Mouse (Mus musculus) hindbrain, embryonic 13.5 days (tissue): ENCODE measurements around the gene Ndufs2. TPM values are rescaled to one million over a fixed set of nuclear protein-coding genes. Genes with fewer than 3 reads are reported as not detected.
"Not testable (repeated sequence)": the region's sequence is repeated elsewhere in the genome, so short reads cannot be mapped to it uniquely, and the experiment has no call there.

Source experiments
- ATAC-seq: fragments of 200-750 bp; cut with Nextera tagmentation; 2 replicates; pipeline ENCODE4 v1.8.0; 2017; ENCODE audit warnings: moderate TSS enrichment; ENCODE audit not compliant: low FRiP score
- H3K27ac ChIP-seq: fragments of 300-500 bp; sonication (generic); 2 replicates; pipeline ENCODE4 v1.5.1; 2015; ENCODE audit warnings: inconsistent platforms, mild to moderate bottlenecking, moderate library complexity
- H3K27me3 ChIP-seq: fragments of 300-500 bp; sonication (generic); 2 replicates; pipeline ENCODE4 v1.6.1; 2015; ENCODE audit warnings: mild to moderate bottlenecking, inconsistent platforms
- H3K36me3 ChIP-seq: fragments of 300-500 bp; sonication (generic); 2 replicates; pipeline ENCODE4 v1.6.1; 2015; ENCODE audit warnings: mild to moderate bottlenecking, inconsistent platforms
- H3K4me1 ChIP-seq: fragments of 300-500 bp; sonication (generic); replicated peaks from 2 replicates; pipeline ENCODE4 v1.6.1; 2015; ENCODE audit warnings: inconsistent platforms
- H3K4me2 ChIP-seq: fragments of 300-500 bp; sonication (generic); 2 replicates; pipeline ENCODE4 v1.6.1; 2015; ENCODE audit warnings: inconsistent platforms, mild to moderate bottlenecking, moderate library complexity
- H3K4me3 ChIP-seq: fragments of 300-500 bp; sonication (generic); 2 replicates; pipeline ENCODE4 v1.5.1; 2015; ENCODE audit warnings: mild to moderate bottlenecking, inconsistent platforms
- H3K9ac ChIP-seq: fragments of 300-500 bp; sonication (generic); 2 replicates; pipeline ENCODE4 v1.6.1; 2015; ENCODE audit warnings: mild to moderate bottlenecking, inconsistent platforms
- H3K9me3 ChIP-seq: fragments of 300-500 bp; sonication (generic); 2 replicates; pipeline ENCODE4 v1.6.1; 2016; ENCODE audit warnings: inconsistent platforms
- WGBS: fragments of 180-500 bp; shearing (Covaris S2); methylation state at CpG from one replicate; pipeline ENCODE4 v1.1.7; 2015; 5-methylcytosine and 5-hydroxymethylcytosine counted together
- polyA plus RNA-seq: library from polyadenylated mRNA; unstranded; fragments of >200 nt; fragmentation: Nextera tagmentation; extraction: Ambion mirVana; gene quantifications from 2 replicates; pipeline ENCODE4 v1.2.1, GENCODE M21; 2015

The Ndufs2 gene
- polyA plus RNA-seq, 1 experiment from 2014 or later = 222 TPM

DNA sequence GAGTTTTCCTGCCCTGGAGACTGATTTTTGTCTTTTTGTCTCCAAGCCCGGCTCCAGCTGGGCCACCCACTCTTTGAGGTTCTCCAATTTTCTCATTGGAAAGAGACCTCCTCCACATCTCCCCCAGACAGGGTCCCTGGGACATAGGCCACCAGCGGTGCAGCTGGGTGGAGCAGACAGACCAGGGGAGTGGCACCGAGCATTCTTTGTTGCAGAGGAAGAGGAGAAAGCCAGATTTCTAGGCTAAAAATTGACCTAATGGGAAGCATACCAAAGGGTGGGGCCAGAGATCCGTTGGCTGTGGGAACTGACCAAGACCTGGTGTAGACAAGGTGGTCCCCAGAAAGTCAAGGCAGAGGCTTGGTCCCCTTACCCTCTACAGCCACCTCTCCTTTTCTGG, 3.3 kb downstream of the Ndufs2 start:
- 25% methylated on average over 4 of the region's 4 CpGs for WGBS
- H3K4me2 ChIP-seq = peak overlapping the region; percentile 65
- 0 out of 2 replicates have a peak overlapping the region, but pooled peaks have one; percentile 62 for H3K9ac ChIP-seq
- ATAC-seq = no peak
- peak overlapping the region; percentile 81 for H3K27ac ChIP-seq
- H3K4me1 ChIP-seq = peaks cover 63% of the 10 kb centered on the region
- no peaks in the 10 kb centered on the region for H3K27me3 ChIP-seq
- peaks cover 18% of the 10 kb centered on the region for H3K36me3 ChIP-seq
- H3K4me3 ChIP-seq = peak overlapping the region; percentile 72
- no peaks in the 10 kb centered on the region for H3K9me3 ChIP-seq

DNA sequence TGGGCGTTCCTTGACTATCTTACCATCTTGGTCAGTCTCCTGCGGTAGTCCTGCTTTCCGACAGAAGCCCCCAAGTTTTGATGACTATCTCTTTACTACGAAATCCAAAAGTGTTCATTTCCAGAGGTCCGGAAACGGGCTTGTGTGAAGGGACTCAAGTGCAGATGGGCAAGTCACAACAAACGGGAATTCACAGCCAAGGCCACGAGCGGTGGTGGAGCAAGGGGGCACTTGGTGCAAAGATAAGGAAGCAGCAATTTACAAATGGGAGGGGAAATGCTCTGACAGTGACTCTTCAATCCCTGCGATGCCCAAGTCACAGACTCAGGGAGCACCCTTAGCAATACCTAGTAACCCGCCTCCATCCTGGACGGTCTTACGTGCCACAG, 3.7 kb downstream of the Ndufs2 start:
- Histone ChIP-seq H3K4me2 (peak overlapping the region; percentile 65), H3K4me3 (peak overlapping the region; percentile 72), H3K4me1 (peaks cover 59% of the 10 kb centered on the region), H3K27me3 (no peaks in the 10 kb centered on the region), H3K36me3 (peaks cover 23% of the 10 kb centered on the region), H3K9ac (peak overlapping the region; percentile 62), H3K9me3 (no peaks in the 10 kb centered on the region), H3K27ac (peak overlapping the region; percentile 81)
- 14% methylated on average over 13 of the region's 13 CpGs for WGBS
- peak; percentile 4 for ATAC-seq

DNA sequence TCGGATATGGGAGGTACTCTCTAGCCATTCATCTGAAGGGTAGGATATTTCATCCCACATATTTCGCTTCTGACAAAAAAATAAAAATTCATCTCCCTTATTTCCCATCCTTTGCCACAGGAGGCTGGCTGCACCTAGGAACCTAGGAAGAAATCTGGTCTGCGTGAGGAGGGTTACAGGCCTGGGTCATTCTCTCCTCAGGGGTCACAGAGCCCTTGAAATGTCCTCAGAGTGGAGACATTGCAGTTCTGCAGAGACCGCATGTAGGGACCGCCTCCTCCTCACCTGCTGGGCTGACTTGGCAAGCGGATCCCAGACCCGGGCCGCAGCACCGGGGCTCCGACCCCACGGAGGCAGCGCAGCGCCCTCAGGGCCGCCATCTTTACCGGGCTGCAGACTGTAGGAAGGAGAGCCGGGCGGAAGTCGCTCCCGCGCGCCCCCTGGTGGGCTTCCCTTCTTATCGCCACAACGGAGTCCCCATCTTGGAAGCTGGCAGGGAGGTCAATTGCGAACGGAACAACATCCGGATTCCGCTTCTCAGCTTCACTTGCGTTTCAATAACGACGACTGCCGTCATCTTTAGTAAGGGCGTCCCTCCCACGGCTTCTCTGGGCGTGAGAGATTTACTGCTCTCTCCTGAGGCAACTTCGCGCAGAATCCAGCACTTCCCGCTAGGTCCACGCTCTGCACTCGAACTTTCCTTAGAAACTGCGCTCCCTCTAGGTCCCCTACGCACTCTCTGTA, 4.3 kb downstream of the Ndufs2 start:
- peak overlapping the region; percentile 77 for H3K4me2 ChIP-seq
- peaks cover 28% of the 10 kb centered on the region for H3K36me3 ChIP-seq
- peak overlapping the region; percentile 81 for H3K27ac ChIP-seq
- no peaks in the 10 kb centered on the region for H3K9me3 ChIP-seq
- WGBS = under 1% methylated on average over 41 of the region's 41 CpGs
- H3K9ac ChIP-seq = peak overlapping the region; percentile 96
- H3K4me3 ChIP-seq = peak overlapping the region; percentile 72
- peaks cover 53% of the 10 kb centered on the region for H3K4me1 ChIP-seq
- H3K27me3 ChIP-seq = no peaks in the 10 kb centered on the region
- ATAC-seq = peak; percentile 93

DNA sequence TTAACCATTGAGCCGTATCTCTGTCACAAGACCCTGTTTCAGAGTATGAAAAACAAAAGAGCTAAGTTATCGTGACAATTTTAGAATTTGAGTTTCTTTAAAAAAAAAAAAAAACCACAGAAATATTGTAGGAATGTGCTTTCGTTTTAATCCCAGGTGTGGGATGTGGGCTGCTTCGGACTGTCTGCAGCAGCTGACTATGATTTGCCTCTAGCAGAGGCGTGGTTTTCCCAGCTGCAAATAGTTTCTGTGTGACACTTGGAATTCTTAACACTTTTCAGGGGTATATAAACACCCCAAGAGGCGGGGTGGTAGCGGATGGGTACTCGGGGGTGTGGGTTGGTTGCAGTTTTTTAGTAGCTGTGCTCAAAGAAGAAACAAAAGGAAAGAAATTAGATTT, 5.8 kb downstream of the Ndufs2 start:
- ATAC-seq = no peak
- WGBS = 95% methylated on average over 8 of the region's 8 CpGs
- Histone ChIP-seq H3K4me1 (peaks cover 38% of the 10 kb centered on the region), H3K9ac (no peak overlapping the region), H3K9me3 (no peaks in the 10 kb centered on the region), H3K4me2 (no peak overlapping the region), H3K27me3 (no peaks in the 10 kb centered on the region), H3K27ac (no peak overlapping the region), H3K4me3 (no peak overlapping the region), H3K36me3 (peaks cover 43% of the 10 kb centered on the region)

DNA sequence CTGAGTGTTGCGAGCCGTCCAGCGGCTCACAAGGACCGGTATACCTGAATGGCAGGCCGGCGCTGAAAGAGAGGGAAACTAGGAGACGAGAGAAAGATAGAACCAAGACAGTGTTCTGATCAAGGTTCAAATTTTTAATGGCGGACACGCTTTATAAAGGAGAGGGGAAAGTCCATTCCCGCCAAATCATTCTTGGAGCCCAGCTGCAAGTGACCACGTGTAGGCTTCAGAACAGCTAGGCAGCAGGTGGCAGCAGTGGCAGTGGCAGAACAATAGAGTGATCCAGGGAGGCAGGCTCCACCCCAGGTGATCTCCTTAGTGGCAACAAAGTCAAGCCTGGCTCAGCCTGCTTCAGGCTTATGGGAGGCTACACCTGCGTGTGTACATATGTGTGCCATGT, 9.2 kb downstream of the Ndufs2 start:
- not testable (repeated sequence) for H3K27me3 ChIP-seq, H3K4me3 ChIP-seq, H3K27ac ChIP-seq, H3K9me3 ChIP-seq, H3K4me2 ChIP-seq, ATAC-seq, H3K9ac ChIP-seq
- peaks cover 15% of the 10 kb centered on the region for H3K4me1 ChIP-seq
- 84% methylated on average over 12 of the region's 12 CpGs for WGBS
- H3K36me3 ChIP-seq = peaks cover 76% of the 10 kb centered on the region

GRCm38 (mm10) chr1:171240911-171241310, 10.3 kb downstream of the Ndufs2 start:
- Histone ChIP-seq H3K9me3 (no peaks in the 10 kb centered on the region), H3K4me3 (no peak overlapping the region), H3K4me2 (no peak overlapping the region), H3K4me1 (peaks cover 8% of the 10 kb centered on the region), H3K27me3 (no peaks in the 10 kb centered on the region), H3K9ac (no peak overlapping the region), H3K27ac (no peak overlapping the region), H3K36me3 (peaks cover 86% of the 10 kb centered on the region)
- 94% methylated on average over 10 of the region's 10 CpGs for WGBS
- no peak for ATAC-seq

DNA sequence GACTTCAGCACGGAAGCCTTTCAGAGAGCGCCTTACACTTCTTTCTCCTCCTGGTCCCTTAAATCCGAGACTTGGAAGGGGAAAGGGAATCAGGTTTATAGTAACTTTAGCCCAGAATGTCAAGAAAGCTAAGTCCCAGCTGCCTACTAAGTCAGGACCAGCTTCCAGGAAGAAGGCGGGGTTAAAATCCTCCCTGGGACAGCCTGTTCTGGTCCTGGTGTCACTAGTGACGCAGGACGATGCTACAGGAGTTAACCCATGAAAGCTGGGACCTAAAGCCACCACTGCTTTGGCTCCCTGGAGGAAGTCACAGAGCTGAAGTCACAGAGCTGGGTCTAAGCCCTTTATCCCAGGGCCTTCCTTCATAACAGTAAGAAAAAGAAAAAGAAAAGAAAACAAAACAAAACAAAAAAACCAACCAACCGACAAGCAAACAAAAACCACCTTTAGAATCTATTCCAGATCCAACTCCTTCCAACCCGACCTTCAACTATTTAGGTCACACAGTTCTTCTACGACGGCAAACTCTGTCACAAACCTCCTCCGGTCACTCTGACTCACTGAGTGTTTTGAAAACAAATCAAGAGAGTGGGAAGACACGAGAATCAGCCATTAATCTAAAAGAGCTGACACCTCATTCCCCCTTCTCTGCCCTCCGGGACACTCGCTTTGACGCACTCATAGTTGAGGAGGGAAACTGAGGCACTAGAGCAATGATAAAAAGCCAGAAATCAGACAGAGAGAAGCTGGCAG, 11.0 kb downstream of the Ndufs2 start:
- H3K9me3 ChIP-seq = no peaks in the 10 kb centered on the region

DNA sequence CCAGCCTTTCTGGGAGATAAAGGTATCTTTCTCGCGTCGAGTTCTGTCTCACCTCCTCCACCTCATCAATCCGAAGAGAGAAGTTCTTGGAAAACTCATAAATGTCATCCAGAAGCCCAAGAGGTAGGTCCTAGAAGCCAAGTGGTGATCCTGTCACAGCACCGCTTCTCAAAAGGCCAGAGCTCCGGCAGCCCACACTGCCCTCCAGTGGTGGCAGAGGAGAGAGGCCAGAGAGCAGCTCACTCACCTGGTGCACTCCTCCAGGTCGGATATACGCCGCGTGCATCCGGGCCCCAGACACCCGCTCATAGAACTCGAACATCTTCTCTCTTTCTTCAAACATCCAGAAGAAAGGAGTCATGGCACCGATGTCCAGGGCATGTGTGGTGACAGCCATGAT, 12.7 kb downstream of the Ndufs2 start:
- Histone ChIP-seq H3K27ac (no peak overlapping the region), H3K27me3 (no peaks in the 10 kb centered on the region), H3K4me1 (no peaks in the 10 kb centered on the region), H3K9me3 (no peaks in the 10 kb centered on the region), H3K36me3 (peaks cover 98% of the 10 kb centered on the region), H3K4me3 (no peak overlapping the region), H3K4me2 (no peak overlapping the region), H3K9ac (no peak overlapping the region)
- 77% methylated on average over 14 of the region's 14 CpGs for WGBS
- no peak for ATAC-seq

More for the DNA sequence above, 11.0 kb downstream of the Ndufs2 start:
- no peaks in the 10 kb centered on the region for H3K27me3 ChIP-seq
- H3K9ac ChIP-seq = no peak overlapping the region
- no peak overlapping the region for H3K4me2 ChIP-seq
- 74% methylated on average over 15 of the region's 15 CpGs for WGBS
- no peak for ATAC-seq
- H3K27ac ChIP-seq = no peak overlapping the region
- 0 out of 2 replicates have a peak, but pooled peaks cover 3% of the 10 kb centered on the region for H3K4me1 ChIP-seq
- H3K4me3 ChIP-seq = no peak overlapping the region
- peaks cover 92% of the 10 kb centered on the region for H3K36me3 ChIP-seq

GRCm38 (mm10) chr1:171237438-171237837, 13.8 kb downstream of the Ndufs2 start:
- no peak for ATAC-seq
- H3K9me3 ChIP-seq = no peaks in the 10 kb centered on the region
- H3K9ac ChIP-seq = no peak overlapping the region
- no peak overlapping the region for H3K4me3 ChIP-seq
- no peak overlapping the region for H3K4me2 ChIP-seq
- no peaks in the 10 kb centered on the region for H3K27me3 ChIP-seq
- WGBS = 89% methylated on average over 6 of the region's 6 CpGs
- no peaks in the 10 kb centered on the region for H3K4me1 ChIP-seq
- peaks cover 91% of the 10 kb centered on the region for H3K36me3 ChIP-seq
- no peak overlapping the region for H3K27ac ChIP-seq

GRCm38 (mm10) chr1:171235791-171236190, 15.4 kb downstream of the Ndufs2 start:
- Histone ChIP-seq H3K9me3 (no peaks in the 10 kb centered on the region), H3K27ac (no peak overlapping the region), H3K4me2 (no peak overlapping the region), H3K27me3 (no peaks in the 10 kb centered on the region), H3K9ac (no peak overlapping the region), H3K36me3 (peaks cover 76% of the 10 kb centered on the region), H3K4me1 (no peaks in the 10 kb centered on the region), H3K4me3 (no peak overlapping the region)
- no peak for ATAC-seq
- 90% methylated on average over 4 of the region's 4 CpGs for WGBS

DNA sequence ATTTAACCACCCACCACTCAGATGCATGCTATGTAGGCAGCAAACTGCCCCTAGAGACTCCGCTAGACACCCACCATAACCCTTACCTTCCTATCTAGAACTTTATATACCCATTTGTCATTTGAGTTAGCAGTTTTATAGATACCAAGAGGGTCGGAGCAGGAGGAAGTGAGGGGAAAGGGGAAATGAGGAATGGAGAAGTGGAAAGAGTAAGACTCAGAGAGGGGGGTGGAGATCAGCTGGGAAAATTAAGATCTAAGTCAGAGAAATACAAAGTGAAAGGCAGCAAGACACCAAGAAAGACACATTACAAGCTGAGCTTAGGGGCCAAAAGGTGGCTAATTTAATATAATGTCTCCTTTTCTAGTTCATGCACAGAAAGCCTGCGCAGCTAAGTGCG, 16.6 kb downstream of the Ndufs2 start:
- H3K27ac ChIP-seq = no peak overlapping the region
- no peaks in the 10 kb centered on the region for H3K4me1 ChIP-seq
- H3K9me3 ChIP-seq = no peaks in the 10 kb centered on the region
- no peak overlapping the region for H3K4me2 ChIP-seq
- no peak for ATAC-seq
- H3K27me3 ChIP-seq = no peaks in the 10 kb centered on the region
- no peak overlapping the region for H3K9ac ChIP-seq
- no peak overlapping the region for H3K4me3 ChIP-seq
- 95% methylated on average over 4 of the region's 4 CpGs for WGBS
- peaks cover 63% of the 10 kb centered on the region for H3K36me3 ChIP-seq

- no peak within 1 kb of the TSS for H3K4me3 ChIP-seq
- 94% methylated on average over 14 of the region's 14 CpGs for WGBS
- no peak for ATAC-seq
- no peaks in the 10 kb centered on the region for H3K4me1 ChIP-seq
- H3K9me3 ChIP-seq = no peaks in the 10 kb centered on the region
- no peaks in the 10 kb centered on the region for H3K27me3 ChIP-seq
- H3K9ac ChIP-seq = 0 out of 2 replicates have a peak within 1 kb of the TSS, but pooled peaks have one; percentile 19
- no peak within 1 kb of the TSS for H3K27ac ChIP-seq
- no peak within 1 kb of the TSS for H3K4me2 ChIP-seq
- peaks cover 60% of the 10 kb centered on the region for H3K36me3 ChIP-seq
Observed at GRCm38 (mm10) chr1:171234126-171234525, 17.1 kb downstream of the Ndufs2 start, which contains the start of gene Fcer1g. Gene Fcer1g, minus strand, starts transcription at chr1:171234365.
